Mouse (Mus musculus) bone marrow, adult 2 months (tissue): Measurements from ENCODE around the gene Rfx8. TPM values are rescaled to one million over a fixed set of nuclear protein-coding genes. Genes with fewer than 3 reads are reported as not detected.

ENCODE experiments used
- H3K27ac ChIP-seq: fragments of 200-500 bp; 2 replicates; pipeline ENCODE4 v1.5.1; 2012; ENCODE audit warnings: low read depth, mild to moderate bottlenecking, control low read depth, inconsistent platforms, low read length; ENCODE audit not compliant: control insufficient read depth, poor library complexity, insufficient read depth
- H3K4me1 ChIP-seq: fragments of 200-500 bp; 2 replicates; pipeline ENCODE4 v1.6.1; 2011; ENCODE audit warnings: low read length; ENCODE audit not compliant: control insufficient read depth, insufficient read depth
- H3K4me3 ChIP-seq: fragments of 200-500 bp; replicated peaks from 2 replicates; pipeline ENCODE3; 2011; ENCODE audit warnings: mild to moderate bottlenecking, low read depth, low read length, control low read depth; ENCODE audit not compliant: control insufficient read depth
- CTCF ChIP-seq: fragments of 200-500 bp; IDR thresholded peaks from 2 replicates; pipeline ENCODE4 v1.5.1; 2011; ENCODE audit warnings: low read length, control low read depth; ENCODE audit not compliant: control insufficient read depth, insufficient read depth
- POLR2A ChIP-seq: fragments of 200-500 bp; IDR thresholded peaks from 2 replicates; pipeline ENCODE4 v1.6.1; 2011; ENCODE audit warnings: low read depth, mild to moderate bottlenecking, control low read depth, low read length, borderline replicate concordance; ENCODE audit not compliant: control insufficient read depth
- WGBS: fragments of 180-500 bp; shearing (Covaris S2); methylation state at CpG from one replicate; pipeline ENCODE4 v1.1.7; 2018; 5-methylcytosine and 5-hydroxymethylcytosine counted together
- polyA plus RNA-seq: library from polyadenylated mRNA; stranded (reverse); fragments of >200 nt; gene quantifications from 2 replicates; pipeline ENCODE4 v1.2.4, GENCODE M21; 2011; ENCODE audit warnings: low replicate concordance; ENCODE audit not compliant: missing spikeins, insufficient read depth, insufficient read length

Rfx8 gene
- polyA plus RNA-seq, 1 experiment = not detected

DNA sequence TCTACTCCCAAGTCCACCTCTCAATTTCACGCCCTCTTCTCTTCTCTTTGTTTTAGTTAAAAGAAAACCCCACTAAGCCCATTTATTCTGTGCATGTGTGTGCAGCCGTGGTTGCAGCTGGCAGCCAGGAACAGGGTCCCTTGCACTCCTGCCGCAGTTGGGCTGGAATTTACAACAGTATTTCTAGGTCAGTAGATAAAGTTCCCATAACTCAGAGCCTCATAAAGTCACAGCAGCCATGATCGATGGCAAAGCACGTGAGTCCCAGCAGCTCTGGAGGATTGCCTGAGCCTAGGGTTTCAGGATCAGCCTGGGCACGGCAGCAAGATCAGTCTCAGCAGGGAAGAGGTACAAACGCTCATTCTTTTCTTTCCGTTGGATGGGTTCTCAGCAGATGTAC, 102.3 kb downstream of the Rfx8 start:
- TF ChIP-seq POLR2A = no peak
- TF ChIP-seq CTCF = no peak
- Histone ChIP-seq H3K4me3 (no peak overlapping the region), H3K4me1 (no peaks in the 10 kb centered on the region), H3K27ac (no peak overlapping the region)
- WGBS = 81% methylated on average over 8 of the region's 8 CpGs

GRCm38 (mm10) chr1:39615526-39615925, 105.3 kb downstream of the Rfx8 start:
- Histone ChIP-seq H3K4me1 (no peaks in the 10 kb centered on the region), H3K4me3 (no peak overlapping the region), H3K27ac (no peak overlapping the region)
- WGBS = 73% methylated on average over 6 of the region's 6 CpGs
- TF ChIP-seq POLR2A (no peak), CTCF (no peak)

Other genes with a start within 250 kb of the Rfx8 start
- gene Tbc1d8, start 242.2 kb downstream of the Rfx8 start, polyA plus RNA-seq = 31.6 and 151 TPM in 2 replicates
- gene Cnot11, start 186.0 kb downstream of the Rfx8 start, polyA plus RNA-seq = 17.5 and 18.8 TPM in 2 replicates
- 4.9 and 12.8 TPM in 2 replicates for gene Rnf149, start 143.6 kb downstream of the Rfx8 start, polyA plus RNA-seq
- 0.25 TPM in 1 of 2 replicates, not detected in the other for gene Creg2, start 69.5 kb downstream of the Rfx8 start, polyA plus RNA-seq
- gene Gm3646, start 84.3 kb upstream of the Rfx8 start, polyA plus RNA-seq = not detected in 2 replicates
- gene Map4k4, start 179.9 kb upstream of the Rfx8 start, polyA plus RNA-seq = 51.3 and 69.2 TPM in 2 replicates